Mouse (Mus musculus): Measurements from ENCODE around the gene Serp1. TPM values are rescaled to one million over a fixed set of nuclear protein-coding genes. Genes with fewer than 3 reads are reported as not detected.
"Not testable (repeated sequence)": the region's sequence is repeated elsewhere in the genome, so short reads cannot be mapped to it uniquely, and the experiment has no call there.

Gene Serp1
- polyA plus RNA-seq, 1 experiment from 2014 or later, result 123 TPM

GRCm38 (mm10) chr3:58503720-58504333, 21.9 kb downstream of the Serp1 start:
- 62% methylated on average over 3 of the region's 3 CpGs for WGBS (ENCODE audit: insufficient replicate concordance)
- H3K4me3 ChIP-seq, result no peak overlapping the region
- H3K9ac ChIP-seq, result no peak overlapping the region
- H3K4me2 ChIP-seq, result no peak overlapping the region
- H3K27me3 ChIP-seq (replicated peaks), result no peaks in the 10 kb centered on the region
- no peaks in the 10 kb centered on the region for H3K36me3 ChIP-seq
- H3K4me1 ChIP-seq, result peaks cover 28% of the 10 kb centered on the region
- no peaks in the 10 kb centered on the region for H3K9me3 ChIP-seq (replicated peaks)
- ATAC-seq, result no peak
- no peak overlapping the region for H3K27ac ChIP-seq

DNA sequence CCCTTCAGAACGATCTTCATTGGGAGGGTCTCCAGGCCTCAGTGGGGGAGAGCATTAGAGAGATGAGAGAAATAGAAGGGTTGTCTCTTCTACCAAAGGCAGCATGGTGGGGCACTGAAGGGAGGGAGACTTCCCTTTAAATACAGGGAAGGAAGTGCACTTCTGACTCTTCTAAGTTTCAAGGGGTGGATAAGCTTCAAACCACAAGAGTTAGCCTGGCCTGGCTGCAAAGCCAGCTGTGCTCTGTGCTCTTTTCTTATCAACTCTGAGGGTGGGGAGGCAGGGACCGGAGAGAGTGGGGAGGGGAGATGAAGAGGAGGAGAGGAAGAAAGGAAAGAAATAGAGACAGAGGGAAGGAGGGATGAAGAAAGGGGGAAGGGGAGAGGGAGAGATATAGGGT, 23.7 kb downstream of the Serp1 start:
- peak; percentile 32; the same call in 1 of the 2 replicates for ATAC-seq
- WGBS (ENCODE audit: insufficient replicate concordance), result 19% methylated on average over 2 of the region's 2 CpGs
- Histone ChIP-seq H3K9ac (no peak overlapping the region), H3K36me3 (no peaks in the 10 kb centered on the region), H3K9me3 (replicated peaks) (no peaks in the 10 kb centered on the region), H3K4me2 (no peak overlapping the region; the same call in 1 of the 2 replicates), H3K27me3 (replicated peaks) (no peaks in the 10 kb centered on the region), H3K4me1 (peaks cover 20% of the 10 kb centered on the region), H3K4me3 (no peak overlapping the region), H3K27ac (no peak overlapping the region)

DNA sequence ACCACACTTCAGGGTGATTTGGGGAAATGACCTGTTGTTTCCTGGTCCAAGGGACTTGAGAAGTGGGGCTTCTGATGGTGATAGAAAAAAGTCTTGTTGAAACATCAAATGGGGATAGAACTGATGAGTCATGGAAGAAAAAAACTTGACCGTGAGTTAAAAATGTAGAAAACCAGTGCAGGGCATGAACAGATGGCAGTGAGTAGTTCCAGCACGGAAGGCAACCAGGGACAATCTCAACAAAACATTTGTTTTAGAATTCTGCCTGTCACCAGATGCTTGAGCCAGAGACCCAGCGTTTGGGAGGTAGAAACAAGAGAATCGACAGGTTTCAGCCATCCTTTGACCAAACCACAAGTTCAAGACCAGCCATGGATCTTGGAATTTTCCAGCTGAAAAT, 32.1 kb downstream of the Serp1 start:
- H3K27ac ChIP-seq, result no peak overlapping the region
- no peaks in the 10 kb centered on the region for H3K9me3 ChIP-seq (replicated peaks)
- no peak overlapping the region for H3K4me3 ChIP-seq
- no peaks in the 10 kb centered on the region for H3K27me3 ChIP-seq (replicated peaks)
- H3K4me1 ChIP-seq, result no peaks in the 10 kb centered on the region
- no peak for ATAC-seq
- no peak overlapping the region for H3K4me2 ChIP-seq
- H3K9ac ChIP-seq, result no peak overlapping the region
- WGBS (ENCODE audit: insufficient replicate concordance), result 55% methylated on average over 4 of the region's 4 CpGs
- H3K36me3 ChIP-seq, result no peaks in the 10 kb centered on the region

DNA sequence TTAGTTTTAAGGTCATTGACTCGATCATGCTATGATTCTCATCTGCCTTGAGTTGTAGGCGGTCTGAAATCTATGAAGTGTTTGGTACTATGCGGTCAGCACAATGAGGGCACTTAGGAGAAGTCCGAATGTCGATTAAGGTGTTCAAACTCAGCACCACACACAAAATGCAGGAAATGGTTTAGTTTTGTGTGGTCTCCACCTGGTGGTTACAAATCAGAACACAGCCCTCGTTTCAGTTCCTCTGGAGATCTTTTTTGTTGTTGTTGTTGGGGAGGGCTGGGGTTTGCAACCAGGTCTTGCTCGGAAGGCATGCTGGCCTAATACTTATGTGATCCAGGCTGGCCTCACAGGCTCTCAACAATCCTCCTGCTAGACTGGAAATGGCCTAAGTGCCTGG, 34.9 kb downstream of the Serp1 start:
- Histone ChIP-seq H3K4me3 (no peak overlapping the region), H3K27ac (no peak overlapping the region), H3K4me1 (no peaks in the 10 kb centered on the region), H3K9ac (no peak overlapping the region), H3K27me3 (replicated peaks) (no peaks in the 10 kb centered on the region), H3K9me3 (replicated peaks) (no peaks in the 10 kb centered on the region), H3K4me2 (no peak overlapping the region), H3K36me3 (no peaks in the 10 kb centered on the region)
- ATAC-seq, result no peak
- WGBS (ENCODE audit: insufficient replicate concordance), result 64% methylated on average over 7 of the region's 7 CpGs

GRCm38 (mm10) chr3:58487999-58488775, 37.5 kb downstream of the Serp1 start:
- no peak overlapping the region for H3K27ac ChIP-seq
- no peak overlapping the region for H3K4me2 ChIP-seq
- WGBS (ENCODE audit: insufficient replicate concordance), result 64% methylated on average over 8 of the region's 8 CpGs
- H3K9ac ChIP-seq, result no peak overlapping the region
- no peaks in the 10 kb centered on the region for H3K36me3 ChIP-seq
- no peaks in the 10 kb centered on the region for H3K4me1 ChIP-seq
- H3K27me3 ChIP-seq (replicated peaks), result no peaks in the 10 kb centered on the region
- no peaks in the 10 kb centered on the region for H3K9me3 ChIP-seq (replicated peaks)
- no peak for ATAC-seq
- no peak overlapping the region for H3K4me3 ChIP-seq

DNA sequence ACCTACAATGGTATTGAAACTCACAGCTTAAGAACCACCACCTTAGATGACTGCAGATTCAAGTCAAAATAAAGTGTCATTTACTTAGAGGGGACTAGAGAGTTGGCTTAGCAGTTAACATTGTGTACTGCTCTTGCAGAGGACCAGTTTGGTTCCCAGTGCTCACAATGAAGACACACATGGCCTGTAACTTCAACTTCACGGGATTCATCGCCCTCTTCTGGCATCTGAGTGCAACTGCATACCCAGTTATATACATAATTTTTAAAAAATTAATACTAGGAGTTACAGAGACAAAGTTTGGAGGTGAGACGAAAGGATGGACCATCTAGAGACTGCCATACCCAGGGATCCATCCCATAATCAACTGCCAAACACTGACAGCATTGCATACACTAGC, 38.6 kb downstream of the Serp1 start:
- ATAC-seq, result no peak
- Histone ChIP-seq H3K9me3 (replicated peaks) (no peaks in the 10 kb centered on the region), H3K4me2 (no peak overlapping the region), H3K4me3 (no peak overlapping the region), H3K27me3 (replicated peaks) (no peaks in the 10 kb centered on the region), H3K4me1 (no peaks in the 10 kb centered on the region), H3K27ac (no peak overlapping the region), H3K9ac (no peak overlapping the region), H3K36me3 (no peaks in the 10 kb centered on the region)
- WGBS (ENCODE audit: insufficient replicate concordance), result 67% methylated on average over 3 of the region's 3 CpGs

DNA sequence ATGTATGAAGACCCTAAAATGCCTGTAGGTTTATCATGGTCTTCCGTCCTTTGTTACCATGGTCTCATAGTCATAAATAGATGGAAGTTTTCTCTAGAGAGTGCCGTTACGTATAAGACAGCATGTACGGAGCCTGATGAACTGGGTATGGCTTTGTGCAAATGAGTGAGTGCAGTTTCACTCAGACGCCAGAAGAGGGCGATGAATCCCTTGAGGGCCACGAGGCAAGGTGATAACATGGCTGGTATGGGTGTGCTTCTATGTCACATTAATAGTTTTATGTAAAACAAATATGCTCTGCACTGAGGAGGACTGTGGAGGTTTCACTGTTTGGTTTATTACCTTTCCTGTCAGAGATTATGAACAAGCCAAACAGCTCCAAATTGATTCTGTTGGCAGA, 39.8 kb downstream of the Serp1 start:
- 52% methylated on average over 7 of the region's 7 CpGs for WGBS (ENCODE audit: insufficient replicate concordance)
- Histone ChIP-seq H3K27me3 (replicated peaks) (no peaks in the 10 kb centered on the region), H3K4me1 (no peaks in the 10 kb centered on the region), H3K4me2 (no peak overlapping the region), H3K27ac (no peak overlapping the region), H3K36me3 (no peaks in the 10 kb centered on the region), H3K4me3 (no peak overlapping the region), H3K9ac (no peak overlapping the region), H3K9me3 (replicated peaks) (no peaks in the 10 kb centered on the region)
- ATAC-seq, result no peak

- Histone ChIP-seq H3K4me1 (0 out of 2 replicates have a peak, but pooled peaks cover 3% of the 10 kb centered on the region), H3K4me3 (no peak overlapping the region), H3K27me3 (replicated peaks) (no peaks in the 10 kb centered on the region), H3K9ac (no peak overlapping the region), H3K36me3 (no peaks in the 10 kb centered on the region), H3K9me3 (replicated peaks) (no peaks in the 10 kb centered on the region), H3K27ac (no peak overlapping the region), H3K4me2 (no peak overlapping the region)
- 49% methylated on average over 2 of the region's 2 CpGs for WGBS (ENCODE audit: insufficient replicate concordance)
- ATAC-seq, result peak; percentile 55; the same call in 1 of the 2 replicates
Observed at GRCm38 (mm10) chr3:58478755-58479455, 46.8 kb downstream of the Serp1 start.

GRCm38 (mm10) chr3:58475298-58475697, 50.4 kb downstream of the Serp1 start:
- not testable (repeated sequence) for H3K4me3 ChIP-seq; H3K4me2 ChIP-seq; H3K9me3 ChIP-seq (replicated peaks); ATAC-seq; H3K9ac ChIP-seq; H3K27ac ChIP-seq; H3K27me3 ChIP-seq (replicated peaks); H3K36me3 ChIP-seq
- WGBS (ENCODE audit: insufficient replicate concordance), result 83% methylated on average over 1 of the region's 1 CpGs
- peaks cover 11% of the 10 kb centered on the region for H3K4me1 ChIP-seq

Other genes with a start within 250 kb of the Serp1 start
- gene Tsc22d2, start 111.2 kb downstream of the Serp1 start, polyA plus RNA-seq (2016; fragmentation: Nextera tagmentation; extraction: Ambion mirVana), result 13.1 and 13.6 TPM in 2 replicates
- 40.0 and 41.1 TPM in 2 replicates for gene Eif2a, start 71 bp downstream of the Serp1 start, polyA plus RNA-seq (2016; fragmentation: Nextera tagmentation; extraction: Ambion mirVana)
- gene Selenot, start 50.7 kb upstream of the Serp1 start, polyA plus RNA-seq (2016; fragmentation: Nextera tagmentation; extraction: Ambion mirVana), result 15.3 and 17.0 TPM in 2 replicates
- gene Erich6, start 111.3 kb upstream of the Serp1 start, polyA plus RNA-seq (2016; fragmentation: Nextera tagmentation; extraction: Ambion mirVana), result not detected in 2 replicates
- 5.6 TPM in 2 replicates for gene Siah2, start 166.5 kb upstream of the Serp1 start, polyA plus RNA-seq (2016; fragmentation: Nextera tagmentation; extraction: Ambion mirVana)